In the genomic region with DNA sequence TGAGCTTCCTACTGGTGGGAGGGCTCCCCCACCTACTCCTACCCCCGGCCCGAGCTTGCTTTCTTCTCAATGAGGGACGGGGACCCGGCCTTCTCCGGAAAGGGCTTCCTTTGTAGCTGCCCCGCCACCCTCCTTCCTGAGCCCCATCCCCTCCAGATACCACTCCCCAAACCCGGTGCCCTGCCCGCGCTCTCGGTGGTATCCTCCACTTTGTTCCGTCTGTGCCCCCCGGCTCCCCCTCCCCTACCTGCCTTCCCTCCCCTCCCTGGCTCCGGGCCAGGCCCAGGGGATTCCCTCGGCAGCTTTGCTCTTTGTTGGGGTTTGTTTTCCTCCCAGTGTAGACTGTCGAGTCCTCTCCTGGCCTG, we compare ENCODE assay signal across 8 mouse cellular contexts. TPM values are rescaled to one million over a fixed set of nuclear protein-coding genes. Genes with fewer than 3 reads are reported as not detected.
DNase-seq lines count a peak whose midpoint lies in the region; ATAC-seq and TF ChIP-seq lines count a peak whose summit lies in the region.

No protein-coding gene starts in this region.

- H3K4me2 ChIP-seq in embryonic facial prominence, embryonic 11.5 days (ENCODE audit: low read depth, low read length) = peak overlapping the region; percentile 95
- H3K4me2 ChIP-seq in intestine, embryonic 16.5 days (ENCODE audit: low read depth, low read length) = peak overlapping the region; percentile 88

- intact Hi-C loops in gastrocnemius, adult 2 months (cut with DNase I) = no loop called here

- DNase-seq in gastrocnemius, adult 2 months = no peak
- no peak for DNase-seq in gastrocnemius, postnatal 10 days
- DNase-seq in CD4-positive helper T cell, adult 2 months (ENCODE audit: low read depth, low spot score) = peak; percentile 69
- no peak for DNase-seq in embryonic facial prominence, embryonic 11.5 days (ENCODE audit: low spot score)
- peak; percentile 82 for DNase-seq in neural tube, embryonic 10.5 days (ENCODE audit: extremely low spot score, low spot score)
- no peak for DNase-seq in urinary bladder, adult 2 months (ENCODE audit: low spot score)
- no peak for DNase-seq in gastrocnemius, postnatal 25 days

- no peak; the same call in 1 of the 2 replicates for ATAC-seq in embryonic facial prominence, embryonic 11.5 days (replicated peaks; ENCODE audit: insufficient number of reproducible peaks, low FRiP score, low TSS enrichment, low read depth)
- peak; percentile 4; the same call in 1 of the 2 replicates for ATAC-seq in intestine, embryonic 16.5 days

- WGBS in embryonic facial prominence, embryonic 11.5 days = under 1% methylated on average over 15 of the region's 15 CpGs
- WGBS in intestine, embryonic 16.5 days = 0% methylated on average over 15 of the region's 15 CpGs

- peak overlapping the region; percentile 99 for H3K9ac ChIP-seq in embryonic facial prominence, embryonic 11.5 days (replicated peaks; ENCODE audit: low read length)
- peak overlapping the region; percentile 88 for H3K9ac ChIP-seq in intestine, embryonic 16.5 days (ENCODE audit: low read depth, low read length)

- no peaks in the 10 kb centered on the region for H3K27me3 ChIP-seq in embryonic facial prominence, embryonic 11.5 days (ENCODE audit: control insufficient read depth, insufficient read depth, low read length)
- 0 out of 2 replicates have a peak, but pooled peaks cover 4% of the 10 kb centered on the region for H3K27me3 ChIP-seq in intestine, embryonic 16.5 days (replicated peaks; ENCODE audit: control insufficient read depth, insufficient read depth, low read length)

- peaks cover 10% of the 10 kb centered on the region for H3K4me1 ChIP-seq in embryonic facial prominence, embryonic 11.5 days (ENCODE audit: control insufficient read depth, insufficient read depth, low read length)
- peaks cover 26% of the 10 kb centered on the region for H3K4me1 ChIP-seq in intestine, embryonic 16.5 days (ENCODE audit: control insufficient read depth, insufficient read depth, low read length)

- H3K36me3 ChIP-seq in embryonic facial prominence, embryonic 11.5 days (replicated peaks; ENCODE audit: control insufficient read depth, insufficient read depth, low read depth, low read length) = peaks cover 20% of the 10 kb centered on the region
- H3K36me3 ChIP-seq in intestine, embryonic 16.5 days (ENCODE audit: control insufficient read depth, insufficient read depth, low read length) = peaks cover 20% of the 10 kb centered on the region

- H3K9me3 ChIP-seq in embryonic facial prominence, embryonic 11.5 days (replicated peaks; ENCODE audit: control insufficient read depth, low read length) = no peaks in the 10 kb centered on the region
- no peaks in the 10 kb centered on the region for H3K9me3 ChIP-seq in intestine, embryonic 16.5 days (ENCODE audit: control insufficient read depth, low read length)

- H3K4me3 ChIP-seq in gastrocnemius, adult 2 months = peak overlapping the region; percentile 96
- peak overlapping the region; percentile 96 for H3K4me3 ChIP-seq in embryonic facial prominence, embryonic 11.5 days (ENCODE audit: low read depth, low read length)
- peak overlapping the region; percentile 93 for H3K4me3 ChIP-seq in intestine, embryonic 16.5 days (ENCODE audit: low read length)

- no peak for TF ChIP-seq CTCF in gastrocnemius, adult 2 months (IDR thresholded peaks at IDR 0.05)

- peak overlapping the region; percentile 79 for H3K27ac ChIP-seq in gastrocnemius, adult 2 months
- H3K27ac ChIP-seq in embryonic facial prominence, embryonic 11.5 days (replicated peaks; ENCODE audit: low read depth, low read length) = peak overlapping the region; percentile 97
- peak overlapping the region; percentile 85 for H3K27ac ChIP-seq in intestine, embryonic 16.5 days (ENCODE audit: low read length)

RNA-seq across cellular contexts. Expression of a gene that starts 0.8 kb away (rescaled TPM):
- under 1 TPM; 0.69 to 0.95 TPM for total RNA-seq in gastrocnemius, adult 2 months (2021)
- 1 to 10 TPM; 2.3 to 3.0 TPM for total RNA-seq in gastrocnemius, postnatal 10 days (2021)
- 87.1 and 91.8 TPM in 2 replicates for polyA plus RNA-seq in embryonic facial prominence, embryonic 11.5 days (2014; fragmentation: Nextera tagmentation; extraction: Ambion mirVana)
- 17.8 and 18.1 TPM in 2 replicates for polyA plus RNA-seq in intestine, embryonic 16.5 days (2015; fragmentation: Nextera tagmentation; extraction: Ambion mirVana)
- polyA plus RNA-seq in urinary bladder, adult 2 months (2012; rRNA removed) = 3.0 TPM in 2 replicates
- 1 to 10 TPM in 1 of 2 experiments, under 1 TPM in 1; 0.69 to 1.4 TPM for total RNA-seq in gastrocnemius, postnatal 25 days (2021)

RNA-seq across cellular contexts. Expression of a gene that starts 17.2 kb away (rescaled TPM):
- 1 to 10 TPM; 1.5 to 1.6 TPM for total RNA-seq in gastrocnemius, adult 2 months (2021)
- 1 to 10 TPM; 2.3 to 4.7 TPM for total RNA-seq in gastrocnemius, postnatal 10 days (2021)
- polyA plus RNA-seq in embryonic facial prominence, embryonic 11.5 days (2014; fragmentation: Nextera tagmentation; extraction: Ambion mirVana) = 10.3 and 12.2 TPM in 2 replicates
- polyA plus RNA-seq in intestine, embryonic 16.5 days (2015; fragmentation: Nextera tagmentation; extraction: Ambion mirVana) = 8.1 and 8.5 TPM in 2 replicates
- 5.4 and 6.8 TPM in 2 replicates for polyA plus RNA-seq in urinary bladder, adult 2 months (2012; rRNA removed)
- total RNA-seq in gastrocnemius, postnatal 25 days (2021) = 1 to 10 TPM; 1.4 to 1.8 TPM

RNA-seq across cellular contexts. Expression of a gene that starts 35.6 kb away (rescaled TPM):
- total RNA-seq in gastrocnemius, adult 2 months (2021) = not detected
- total RNA-seq in gastrocnemius, postnatal 10 days (2021) = not detected
- polyA plus RNA-seq in embryonic facial prominence, embryonic 11.5 days (2014; fragmentation: Nextera tagmentation; extraction: Ambion mirVana) = not detected in 2 replicates
- 0.57 and 1.7 TPM in 2 replicates for polyA plus RNA-seq in intestine, embryonic 16.5 days (2015; fragmentation: Nextera tagmentation; extraction: Ambion mirVana)
- 0.08 TPM in 1 of 2 replicates, not detected in the other for polyA plus RNA-seq in urinary bladder, adult 2 months (2012; rRNA removed)
- not detected for total RNA-seq in gastrocnemius, postnatal 25 days (2021)

Comparison
In these comparisons a context has a peak if more than half of its experiments do, and no peak if none do; other contexts are left out.
1. DNase-seq: peak in CD4-positive helper T cell, adult 2 months (single experiment) and neural tube, embryonic 10.5 days (single experiment); none in gastrocnemius, adult 2 months (single experiment), gastrocnemius, postnatal 10 days (single experiment), embryonic facial prominence, embryonic 11.5 days (single experiment), urinary bladder, adult 2 months (single experiment) and gastrocnemius, postnatal 25 days (single experiment).
2. Peak in every context shown above with its lines, with median percentiles within 50 percentile points of each other: H3K27ac ChIP-seq and H3K4me3 ChIP-seq.